Mouse (Mus musculus) retina, embryonic 14.5 days (tissue): ENCODE results near the gene 4933428G20Rik.

Experiments
- DNase-seq: peaks from one replicate; pipeline ENCODE4 v3.0.0-alpha.2; 2015; ENCODE audit warnings: low spot score

The 4933428G20Rik gene

GRCm38 (mm10) chr11:97505784-97506183 is 5.6 kb upstream of the 4933428G20Rik start:
- DNase-seq: no peak

- no peak for DNase-seq
Measured at GRCm38 (mm10) chr11:97502846-97503245, 2.7 kb upstream of the 4933428G20Rik start.

- no peak for DNase-seq
Measured at GRCm38 (mm10) chr11:97502383-97502782, 2.2 kb upstream of the 4933428G20Rik start.

GRCm38 (mm10) chr11:97500720-97501448 is 744 bp upstream of the 4933428G20Rik start:
- DNase-seq: peak; percentile 53

GRCm38 (mm10) chr11:97497543-97497942 is 2.6 kb downstream of the 4933428G20Rik start:
- DNase-seq: no peak

- no peak for DNase-seq
Measured at GRCm38 (mm10) chr11:97492836-97493235, 7.3 kb downstream of the 4933428G20Rik start.

- no peak for DNase-seq
Measured at GRCm38 (mm10) chr11:97491640-97492039, 8.5 kb downstream of the 4933428G20Rik start.

- DNase-seq: peak; percentile 95
Measured at GRCm38 (mm10) chr11:97489589-97490324, 10.4 kb downstream of the 4933428G20Rik start.

GRCm38 (mm10) chr11:97487656-97488055 is 12.5 kb downstream of the 4933428G20Rik start:
- no peak for DNase-seq

GRCm38 (mm10) chr11:97485661-97486060 is 14.5 kb downstream of the 4933428G20Rik start:
- no peak for DNase-seq

- no peak for DNase-seq
Measured at GRCm38 (mm10) chr11:97479824-97480223, 20.3 kb downstream of the 4933428G20Rik start.

GRCm38 (mm10) chr11:97479085-97479484 is 21.1 kb downstream of the 4933428G20Rik start:
- no peak for DNase-seq

GRCm38 (mm10) chr11:97478345-97478744 is 21.8 kb downstream of the 4933428G20Rik start:
- no peak for DNase-seq

- DNase-seq: no peak
Measured at GRCm38 (mm10) chr11:97477431-97477830, 22.7 kb downstream of the 4933428G20Rik start.

GRCm38 (mm10) chr11:97476334-97477095 is 23.6 kb downstream of the 4933428G20Rik start:
- peak; percentile 95 for DNase-seq

- DNase-seq: no peak
Measured at GRCm38 (mm10) chr11:97471276-97471675, 28.9 kb downstream of the 4933428G20Rik start.

GRCm38 (mm10) chr11:97469828-97470227 is 30.3 kb downstream of the 4933428G20Rik start:
- no peak for DNase-seq

GRCm38 (mm10) chr11:97468639-97469287 is 31.4 kb downstream of the 4933428G20Rik start:
- DNase-seq: peak; percentile 95

- DNase-seq: no peak
Measured at GRCm38 (mm10) chr11:97466444-97467160, 33.5 kb downstream of the 4933428G20Rik start.

GRCm38 (mm10) chr11:97465957-97466356 is 34.2 kb downstream of the 4933428G20Rik start:
- no peak for DNase-seq

- DNase-seq: no peak
Measured at GRCm38 (mm10) chr11:97463991-97464390, 36.1 kb downstream of the 4933428G20Rik start.
